In genomic region chr6:97693281-97693680, GRCm38 (mm10) we compare ENCODE assay signal across 25 mouse cellular contexts.
"Had no signal": no experiment of that assay in that cellular context is flagged by ENCODE, and none has a peak within 500 bp of the region (broad histone marks: within the 10 kb centered on the region; RNA-seq: fewer than 3 reads in every experiment).

No protein-coding gene starts in this region.

- H3K36me3 ChIP-seq: heart, embryonic 10.5 days; heart, embryonic 12.5 days; hindbrain, embryonic 13.5 days; hindbrain, embryonic 15.5 days; kidney, embryonic 15.5 days; limb, embryonic 13.5 days; limb, embryonic 15.5 days; liver, embryonic 12.5 days had no signal

- DNase-seq: gastrocnemius, postnatal 14 days; gastrocnemius, postnatal 36 days; heart, adult 18-20 months; heart, postnatal 10 days; heart, postnatal 36 days; kidney, adult 11 months; kidney, adult 2 months; kidney, adult 9 months; kidney, postnatal 14 days; kidney, postnatal 36 days; layer of hippocampus, adult 9-11 months; layer of hippocampus, postnatal 36 days; left cerebral cortex, postnatal 4 days had no signal

- H3K9me3 ChIP-seq: heart, embryonic 10.5 days; heart, embryonic 12.5 days; hindbrain, embryonic 13.5 days; hindbrain, embryonic 15.5 days; kidney, embryonic 15.5 days; limb, embryonic 13.5 days; limb, embryonic 15.5 days; liver, embryonic 12.5 days had no signal

- H3K4me3 ChIP-seq: heart, embryonic 10.5 days; heart, embryonic 12.5 days; hindbrain, embryonic 13.5 days; hindbrain, embryonic 15.5 days; kidney, embryonic 15.5 days; limb, embryonic 13.5 days; limb, embryonic 15.5 days; liver, embryonic 12.5 days had no signal

- H3K27ac ChIP-seq: heart, embryonic 10.5 days; hindbrain, embryonic 13.5 days; hindbrain, embryonic 15.5 days; hindbrain, postnatal 0 days; kidney, embryonic 15.5 days; kidney, postnatal 0 days; limb, embryonic 13.5 days; limb, embryonic 15.5 days; liver, embryonic 12.5 days; liver, embryonic 14.5 days had no signal

- H3K4me1 ChIP-seq: heart, embryonic 10.5 days; heart, embryonic 12.5 days; hindbrain, embryonic 13.5 days; hindbrain, embryonic 15.5 days; kidney, embryonic 15.5 days; limb, embryonic 13.5 days; limb, embryonic 15.5 days; liver, embryonic 12.5 days had no signal

- ATAC-seq: hindbrain, postnatal 0 days; intestine, embryonic 16.5 days; liver, embryonic 12.5 days had no signal

- H3K4me2 ChIP-seq: heart, embryonic 12.5 days; hindbrain, embryonic 13.5 days; hindbrain, embryonic 15.5 days; kidney, embryonic 15.5 days; limb, embryonic 13.5 days; limb, embryonic 15.5 days; liver, embryonic 12.5 days had no signal

- H3K27me3 ChIP-seq: heart, embryonic 12.5 days; hindbrain, embryonic 13.5 days; hindbrain, embryonic 15.5 days; kidney, embryonic 15.5 days; limb, embryonic 13.5 days; limb, embryonic 15.5 days; liver, embryonic 12.5 days had no signal

- H3K9ac ChIP-seq: heart, embryonic 12.5 days; hindbrain, embryonic 13.5 days; hindbrain, embryonic 15.5 days; kidney, embryonic 15.5 days; limb, embryonic 13.5 days; limb, embryonic 15.5 days; liver, embryonic 12.5 days; liver, embryonic 14.5 days had no signal
